Mouse (Mus musculus) spleen, postnatal 14 days (tissue): ENCODE measurements around the gene Rasd2.

Experiments
- DNase-seq, 2 experiments: peaks; one replicate each; pipeline ENCODE4 v3.0.0; 2021 to 2022; ENCODE audit warnings: low spot score in 2 of 2

Rasd2 gene

GRCm38 (mm10) chr8:75219877-75220738 lies 6.4 kb downstream of the Rasd2 start:
- DNase-seq: no peak

- no peak for DNase-seq
These were observed 8.9 kb downstream of the Rasd2 start for GRCm38 (mm10) chr8:75222665-75223064.

DNA sequence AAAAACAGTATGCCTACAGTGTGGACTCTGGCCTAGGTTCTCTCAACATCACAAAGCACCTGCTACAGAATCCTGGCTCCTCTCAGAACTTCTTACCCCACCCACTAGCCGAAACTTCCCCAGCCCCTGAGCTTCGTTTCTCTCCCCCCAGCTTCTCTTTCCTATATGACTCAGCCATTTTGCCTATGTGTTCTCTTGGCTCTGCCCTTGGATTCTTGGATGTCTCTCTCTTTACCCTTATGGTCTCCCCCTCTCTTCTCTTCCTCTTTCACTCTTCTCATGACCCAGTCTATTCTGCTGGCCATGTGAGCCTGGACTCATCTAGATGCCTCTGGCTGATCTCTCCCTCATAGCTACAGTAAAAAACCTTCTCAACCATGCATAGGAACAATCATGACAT lies 13.0 kb downstream of the Rasd2 start:
- DNase-seq: no peak

DNA sequence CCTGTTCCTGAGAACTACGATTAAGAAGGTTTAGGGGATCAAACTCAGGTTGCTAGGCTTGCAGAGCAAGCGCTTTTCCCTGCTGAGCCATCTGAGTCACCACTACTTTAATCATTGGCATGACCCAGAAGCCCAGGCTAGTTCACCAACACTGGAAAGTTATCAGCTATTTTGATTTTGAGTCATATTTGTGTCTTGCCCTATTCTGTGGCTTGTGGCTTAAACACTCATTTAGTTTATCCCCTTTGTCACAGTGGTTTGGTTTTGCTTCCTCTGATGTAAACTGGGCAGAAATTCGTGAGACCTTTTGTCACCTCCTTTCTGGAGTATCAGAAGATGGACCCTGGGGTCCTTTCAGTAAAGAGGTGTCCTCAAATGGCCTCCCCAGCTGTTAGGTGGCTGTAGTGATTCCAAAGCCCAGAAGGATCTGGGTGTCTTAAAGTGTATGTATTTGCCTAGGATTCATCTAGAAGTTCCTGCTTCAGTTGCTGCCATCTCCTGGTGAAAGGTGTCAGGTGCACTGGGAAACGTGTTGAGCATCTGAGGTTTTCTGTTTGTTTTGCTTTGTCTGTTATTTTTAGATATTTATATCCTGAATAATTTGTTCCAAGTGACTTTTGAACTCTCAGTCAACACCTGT lies 20.3 kb downstream of the Rasd2 start:
- no peak for DNase-seq

DNA sequence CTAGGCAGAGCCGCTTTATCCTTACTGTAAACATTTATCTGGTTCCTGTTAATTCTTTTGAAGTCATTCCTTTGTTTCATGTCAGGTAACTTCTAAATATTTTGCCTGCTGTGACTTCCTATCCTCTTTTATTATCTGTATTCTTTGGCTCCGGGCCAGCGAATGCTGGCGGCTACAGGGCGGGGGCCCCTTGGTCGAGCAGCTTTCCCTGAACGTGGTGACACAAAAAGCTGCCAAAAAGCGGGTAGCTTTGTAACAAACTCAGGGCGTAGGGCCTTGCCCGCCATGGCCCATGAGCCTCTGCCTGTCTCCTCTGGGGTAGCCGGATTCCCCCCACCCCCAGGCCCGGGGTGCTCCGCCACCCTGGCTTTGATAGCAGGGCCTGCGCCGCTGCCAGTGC lies 33.6 kb downstream of the Rasd2 start:
- no peak for DNase-seq

DNA sequence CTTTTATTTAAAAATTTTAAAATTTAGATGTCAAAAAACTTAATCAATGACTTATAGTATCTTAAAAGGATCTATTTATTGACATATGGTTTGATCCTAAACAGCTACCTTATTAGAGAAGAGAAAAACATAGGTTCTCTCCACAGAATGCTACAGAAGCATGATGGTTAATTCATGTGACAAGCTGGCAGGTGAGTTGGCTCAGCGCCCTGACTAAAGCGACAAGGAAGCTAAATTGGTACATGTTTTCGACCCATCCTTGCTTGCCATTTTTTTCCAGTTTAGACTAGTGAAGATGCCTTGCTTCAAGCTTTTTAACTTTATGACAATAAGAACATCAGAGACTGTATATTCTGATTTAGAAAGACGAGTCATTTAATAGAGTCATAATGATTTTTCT lies 35.4 kb downstream of the Rasd2 start:
- DNase-seq: no peak

DNA sequence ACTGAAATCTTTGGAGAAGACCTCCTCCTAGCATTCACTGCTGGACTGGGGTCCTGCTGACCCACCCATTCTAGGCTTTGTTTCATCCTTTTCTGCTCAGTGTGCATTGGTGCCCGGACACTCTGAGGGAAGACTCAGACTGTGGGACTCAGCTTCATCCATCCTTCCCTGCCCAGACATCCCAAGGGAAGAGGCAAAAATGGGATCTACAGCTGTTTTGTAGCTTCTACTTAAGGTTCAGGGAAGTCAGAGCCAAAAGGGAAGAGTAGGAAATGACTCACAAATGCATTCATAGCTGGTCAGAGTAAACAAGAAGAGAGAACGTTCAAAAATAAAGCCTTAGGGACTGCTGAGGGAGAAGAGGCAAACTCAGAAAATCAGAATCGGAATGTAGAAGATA lies 40.3 kb downstream of the Rasd2 start:
- DNase-seq: no peak

DNA sequence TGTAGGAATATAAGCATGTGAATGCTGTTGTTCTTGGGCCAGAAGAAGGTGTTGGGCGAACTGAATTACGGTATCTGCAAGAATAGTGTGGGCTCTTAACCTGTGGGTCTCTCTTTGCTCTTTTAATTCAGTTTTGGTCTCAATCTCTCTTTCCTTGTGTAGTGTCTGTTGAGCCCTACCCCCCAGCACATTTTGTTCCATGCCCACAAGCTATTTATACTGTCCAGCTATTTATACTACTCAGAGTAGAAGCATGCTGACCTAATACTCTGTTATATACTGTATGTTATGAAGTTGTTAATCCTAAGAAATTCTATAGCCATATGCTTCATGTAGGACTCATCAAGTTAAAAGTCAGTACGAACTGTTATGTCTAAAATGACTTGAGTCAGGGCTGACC lies 41.9 kb downstream of the Rasd2 start:
- no peak for DNase-seq

DNA sequence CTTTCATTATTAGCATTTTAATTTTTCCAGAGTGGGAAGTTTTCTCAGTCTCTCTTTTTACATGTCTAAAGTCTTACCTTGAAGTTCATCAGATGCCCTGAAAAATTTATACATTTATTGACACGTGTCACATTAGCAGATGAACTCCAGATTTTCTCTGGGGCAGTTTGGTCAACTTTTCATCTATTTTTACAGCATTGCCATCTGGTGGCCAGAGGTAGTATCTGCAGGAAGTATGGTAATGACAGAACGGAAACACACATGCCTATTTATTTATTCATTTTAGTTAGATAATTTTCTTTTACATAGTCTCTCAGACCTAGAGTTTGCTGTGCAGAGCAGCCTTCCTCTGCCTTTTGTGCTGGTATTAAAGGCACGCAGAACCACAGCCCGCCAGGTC lies 58.4 kb downstream of the Rasd2 start:
- no peak for DNase-seq
